In the genomic region with DNA sequence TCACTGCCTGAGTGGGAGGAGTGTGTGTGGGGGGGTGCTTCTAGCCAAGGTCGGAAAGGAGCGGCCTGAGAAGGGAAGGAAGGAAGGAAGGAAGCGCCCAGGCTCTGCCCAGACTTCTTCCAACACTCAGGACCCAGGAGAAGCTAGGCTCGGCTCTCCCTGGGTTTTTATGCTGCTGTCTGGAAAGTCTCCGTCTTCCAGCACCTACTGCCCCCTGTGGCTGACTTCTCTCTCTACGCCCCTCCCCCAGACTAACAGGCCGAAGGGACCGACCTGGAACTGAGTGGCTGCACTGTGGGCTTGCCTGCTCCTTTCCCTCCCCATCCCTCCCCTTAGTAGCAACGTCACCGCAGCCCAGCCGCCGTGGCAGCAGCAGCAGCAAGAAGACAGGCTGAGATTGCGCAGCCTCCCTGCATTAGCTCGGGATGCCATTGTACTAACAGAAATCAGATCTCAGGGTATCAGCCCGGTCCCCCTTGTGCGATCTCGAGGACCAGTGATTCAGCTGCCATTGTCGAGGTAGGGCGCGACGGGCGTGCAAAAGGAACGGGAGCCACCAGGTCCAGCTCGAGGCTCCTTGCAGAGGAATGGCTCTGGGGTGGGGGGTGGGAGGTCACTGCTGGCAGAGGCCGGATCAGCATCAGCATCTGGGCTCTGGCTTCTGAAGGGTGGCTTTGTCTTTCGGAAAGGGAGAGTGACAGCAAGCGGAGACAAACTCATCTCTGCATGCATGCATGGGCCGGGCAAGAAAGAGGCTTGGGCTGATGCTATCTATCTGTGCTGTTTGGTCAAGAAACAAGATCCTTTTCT, we compare ENCODE assay signal across 8 mouse cellular contexts. TPM values are rescaled to one million over a fixed set of nuclear protein-coding genes. Genes with fewer than 3 reads are reported as not detected.
DNase-seq lines count a peak whose midpoint lies in the region; ATAC-seq and TF ChIP-seq lines count a peak whose summit lies in the region.

No protein-coding gene starts in this region.

- TF ChIP-seq CTCF in gastrocnemius, adult 2 months (IDR thresholded peaks at IDR 0.05), result peak; percentile 68
- TF ChIP-seq CTCF in left cerebral cortex, adult 2 months (IDR thresholded peaks at IDR 0.05), result peak; percentile 54

- H3K36me3 ChIP-seq in hindbrain, embryonic 14.5 days (replicated peaks; ENCODE audit: control insufficient read depth, insufficient read depth), result no peaks in the 10 kb centered on the region; the same call in 1 of the 2 replicates

- intact Hi-C loops in gastrocnemius, adult 2 months (cut with DNase I), result loop anchor here (2.0 to 10.0 kb wide), 2 partner anchors 24 to 362 kb away; a partner anchor contains a TSS
- intact Hi-C loops in left cerebral cortex, adult 2 months (cut with DNase I), result loop anchor here (5.0 kb wide), 1 partner anchor 359 kb away; a partner anchor contains a TSS

- DNase-seq in R1 (ENCODE audit: low read depth, low spot score), result peak; percentile 98
- peak; percentile 32 to 50 for DNase-seq in cerebellum, postnatal 36 days
- peak; percentile 88 for DNase-seq in gastrocnemius, adult 2 months
- DNase-seq in hindbrain, embryonic 14.5 days (ENCODE audit: low spot score), result peak; percentile 89
- peak; percentile 65 to 75 for DNase-seq in left cerebral cortex, adult 2 months (ENCODE audit: extremely low spot score in 1 of 2, low spot score in 2 of 2)
- DNase-seq in lung, postnatal 25 days (ENCODE audit: low spot score), result peak; percentile 91
- DNase-seq in right cerebral cortex, postnatal 14 days, result peak; percentile 68
- DNase-seq in thymus, postnatal 4 days, result no peak

- H3K4me1 ChIP-seq in hindbrain, embryonic 14.5 days (replicated peaks; ENCODE audit: control insufficient read depth, insufficient read depth, low read length), result peaks cover 39% of the 10 kb centered on the region

- peak overlapping the region; percentile 76 for H3K4me2 ChIP-seq in hindbrain, embryonic 14.5 days (replicated peaks)

- peak overlapping the region; percentile 75 for H3K4me3 ChIP-seq in gastrocnemius, adult 2 months
- H3K4me3 ChIP-seq in hindbrain, embryonic 14.5 days (replicated peaks; ENCODE audit: low read length), result peak overlapping the region; percentile 63
- peak overlapping the region; percentile 57 for H3K4me3 ChIP-seq in left cerebral cortex, adult 2 months

- ATAC-seq in hindbrain, embryonic 14.5 days (ENCODE audit: low FRiP score), result peak; percentile 97

- peak overlapping the region; percentile 95 for H3K27ac ChIP-seq in gastrocnemius, adult 2 months
- peak overlapping the region; percentile 98 for H3K27ac ChIP-seq in hindbrain, embryonic 14.5 days
- H3K27ac ChIP-seq in left cerebral cortex, adult 2 months, result peak overlapping the region; percentile 91

- H3K9ac ChIP-seq in hindbrain, embryonic 14.5 days, result peak overlapping the region; percentile 91

- H3K27me3 ChIP-seq in hindbrain, embryonic 14.5 days (ENCODE audit: control insufficient read depth, insufficient read depth, low read length), result no peaks in the 10 kb centered on the region

- WGBS in hindbrain, embryonic 14.5 days, result under 1% methylated on average over 28 of the region's 28 CpGs

- no peaks in the 10 kb centered on the region for H3K9me3 ChIP-seq in hindbrain, embryonic 14.5 days (ENCODE audit: control insufficient read depth, low read length)

RNA-seq across cellular contexts. Expression of a gene that starts 22.6 kb away (rescaled TPM):
- total RNA-seq in gastrocnemius, adult 2 months (2021), result not detected
- polyA plus RNA-seq in hindbrain, embryonic 14.5 days (2014; fragmentation: Nextera tagmentation; extraction: Ambion mirVana), result 1.6 and 2.2 TPM in 2 replicates
- 1 to 10 TPM in 1 of 2 experiments, under 1 TPM in 1; 0.68 to 1.3 TPM for total RNA-seq in left cerebral cortex, adult 2 months (2021)

RNA-seq across cellular contexts. Expression of a gene that starts 24.6 kb away (rescaled TPM):
- total RNA-seq in gastrocnemius, adult 2 months (2021), result 10 to 100 TPM; 19.0 to 29.6 TPM
- 58.3 and 58.5 TPM in 2 replicates for polyA plus RNA-seq in hindbrain, embryonic 14.5 days (2014; fragmentation: Nextera tagmentation; extraction: Ambion mirVana)
- 100 to 1,000 TPM; 137 to 144 TPM for total RNA-seq in left cerebral cortex, adult 2 months (2021)

RNA-seq across cellular contexts. Expression of a gene that starts 35.4 kb away (rescaled TPM):
- 10 to 100 TPM; 55.7 to 57.8 TPM for total RNA-seq in gastrocnemius, adult 2 months (2021)
- polyA plus RNA-seq in hindbrain, embryonic 14.5 days (2014; fragmentation: Nextera tagmentation; extraction: Ambion mirVana), result 21.8 and 22.6 TPM in 2 replicates
- 100 to 1,000 TPM; 102 to 103 TPM for total RNA-seq in left cerebral cortex, adult 2 months (2021)

RNA-seq across cellular contexts. Expression of a gene that starts 48.1 kb away (rescaled TPM):
- not detected for total RNA-seq in gastrocnemius, adult 2 months (2021)
- polyA plus RNA-seq in hindbrain, embryonic 14.5 days (2014; fragmentation: Nextera tagmentation; extraction: Ambion mirVana), result 6.4 and 7.5 TPM in 2 replicates
- 1 to 10 TPM; 1.1 to 1.4 TPM for total RNA-seq in left cerebral cortex, adult 2 months (2021)

Comparison
In these comparisons a context has a peak if more than half of its experiments do, and no peak if none do; other contexts are left out.
1. RNA of a gene that starts 24.6 kb away (total RNA-seq): 137 to 144 TPM in left cerebral cortex, adult 2 months; 19.0 to 29.6 TPM in gastrocnemius, adult 2 months; every median in the first group is over 4 times any median in the second.
2. Peak in every context shown above with its lines, with median percentiles within 50 percentile points of each other: H3K27ac ChIP-seq and H3K4me3 ChIP-seq.